Mouse (Mus musculus): ENCODE data around the gene Ostn. TPM values are rescaled to one million over a fixed set of nuclear protein-coding genes. Genes with fewer than 3 reads are reported as not detected.

Ostn gene
- not detected in 2 replicates for polyA plus RNA-seq (2012; rRNA removed)

DNA sequence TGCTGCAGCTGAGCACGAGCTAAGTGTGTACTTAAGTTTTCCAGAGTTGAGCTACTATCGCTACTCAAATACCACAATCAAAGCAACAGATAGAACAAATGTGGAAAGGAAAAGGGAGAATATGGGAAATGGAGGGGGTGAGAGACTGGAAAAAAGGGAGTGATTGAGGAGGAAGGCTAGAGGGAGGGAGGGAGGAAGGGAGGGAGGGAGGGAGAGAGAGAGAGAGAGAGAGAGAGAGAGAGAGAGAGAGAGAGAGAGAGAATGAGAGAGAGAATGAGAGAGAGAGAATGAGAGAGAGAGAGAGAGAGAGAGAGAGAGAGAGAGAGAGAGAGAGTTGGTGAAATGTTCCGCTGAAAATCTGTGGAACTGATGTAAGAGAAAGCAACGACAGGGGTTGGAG, at the start of gene Ostn:
TSS of gene Ostn (plus strand) at position 301 of the 400 bp plus-strand sequence.

DNA sequence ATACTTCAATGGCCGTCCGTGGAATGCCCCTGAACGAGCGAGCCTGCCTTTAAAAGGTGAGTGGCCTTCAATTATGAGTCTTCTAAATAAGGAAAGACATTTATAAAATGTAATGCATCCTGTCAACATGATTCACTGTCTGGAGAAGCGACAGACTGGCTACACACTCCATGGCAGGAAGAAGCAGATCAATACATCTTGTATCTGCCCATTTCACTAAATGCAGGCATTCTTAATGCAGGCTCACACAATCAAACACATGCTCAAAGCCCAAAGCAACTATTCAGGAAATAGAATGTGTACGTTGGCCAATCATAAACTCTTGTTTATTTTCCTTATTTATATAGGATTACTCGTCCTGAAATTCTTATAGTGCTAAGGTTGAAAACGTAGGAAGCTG, 62.9 kb downstream of the Ostn start, which contains the start of gene Uts2b:
TSS of gene Uts2b (minus strand) at position 49 of the 400 bp plus-strand sequence.

DNA sequence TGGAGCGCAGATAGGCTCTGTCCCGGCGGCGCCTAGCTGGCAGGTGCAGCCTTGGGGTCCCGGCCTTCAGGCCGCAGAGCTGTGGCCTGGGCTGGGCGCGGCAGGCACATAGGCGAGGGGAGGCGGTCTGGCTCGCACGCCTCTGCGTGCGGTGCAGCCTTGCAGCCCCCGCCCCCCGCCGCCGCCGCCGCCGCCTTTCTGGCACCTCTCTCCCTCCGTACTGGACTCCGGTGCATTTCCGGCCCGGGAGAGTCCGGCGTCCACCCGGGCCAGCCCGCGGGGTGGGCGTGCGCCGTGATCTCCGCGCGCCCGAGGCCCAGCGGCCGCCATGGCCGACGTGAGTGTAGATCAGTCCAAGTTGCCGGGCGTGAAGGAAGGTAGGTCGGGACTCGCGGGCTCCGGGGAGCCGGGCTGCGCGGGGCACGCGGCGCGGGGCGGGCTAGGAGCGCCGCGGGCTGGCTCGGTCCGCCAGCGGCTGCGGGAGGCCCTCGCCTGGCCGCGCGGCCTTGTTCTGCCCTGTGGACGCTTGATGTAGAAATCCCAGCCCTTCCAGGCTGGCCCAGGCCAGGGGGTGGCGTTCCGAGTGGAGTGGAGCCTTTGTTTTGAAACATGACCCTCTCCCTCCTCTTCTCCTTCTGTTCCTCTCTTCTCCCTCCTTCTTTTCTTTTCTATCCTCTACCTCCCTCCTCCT, 81.6 kb downstream of the Ostn start, which contains the start of gene Ccdc50:
TSS of gene Ccdc50 (plus strand) at position 109 of the 691 bp plus-strand sequence.

Other genes with a start within 250 kb of the Ostn start
- not detected in 2 replicates for gene Uts2b, start 62.8 kb downstream of the Ostn start, polyA plus RNA-seq (2012; rRNA removed)
- gene Ccdc50, start 81.4 kb downstream of the Ostn start, polyA plus RNA-seq (2012; rRNA removed): 18.5 and 25.6 TPM in 2 replicates

Measured in ovary, adult 2 months (tissue).